Mouse (Mus musculus) 3134 (cell line): ENCODE measurements around the gene Usp48.

ENCODE experiments used
- DNase-seq: peaks from one replicate; pipeline ENCODE4 v3.0.0-alpha.2; 2011; ENCODE audit warnings: low spot score; ENCODE audit not compliant: insufficient read length; ENCODE audit errors: extremely low read depth

Usp48 gene

GRCm38 (mm10) chr4:137660364-137661077 lies 67.0 kb downstream of the Usp48 start:
- DNase-seq: peak; percentile 78

DNA sequence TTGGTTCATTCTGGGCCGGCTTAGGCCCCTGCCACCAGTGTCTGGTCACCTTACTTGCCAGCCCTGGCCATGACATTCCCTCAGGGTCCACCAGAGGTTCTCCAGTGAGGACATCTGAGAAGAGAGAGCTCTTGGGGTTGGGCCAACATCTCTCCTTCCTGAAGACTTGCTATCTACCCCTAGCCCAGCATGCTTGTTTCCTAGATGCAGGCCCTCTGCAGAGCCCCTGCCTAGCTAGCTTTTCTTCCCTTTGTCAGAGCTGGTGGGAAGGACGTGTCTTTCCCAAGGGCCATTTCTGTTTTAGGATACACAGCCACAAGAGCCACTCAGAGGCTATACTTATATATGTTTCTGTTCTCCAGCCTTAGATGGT lies 67.5 kb downstream of the Usp48 start:
- DNase-seq: no peak

DNA sequence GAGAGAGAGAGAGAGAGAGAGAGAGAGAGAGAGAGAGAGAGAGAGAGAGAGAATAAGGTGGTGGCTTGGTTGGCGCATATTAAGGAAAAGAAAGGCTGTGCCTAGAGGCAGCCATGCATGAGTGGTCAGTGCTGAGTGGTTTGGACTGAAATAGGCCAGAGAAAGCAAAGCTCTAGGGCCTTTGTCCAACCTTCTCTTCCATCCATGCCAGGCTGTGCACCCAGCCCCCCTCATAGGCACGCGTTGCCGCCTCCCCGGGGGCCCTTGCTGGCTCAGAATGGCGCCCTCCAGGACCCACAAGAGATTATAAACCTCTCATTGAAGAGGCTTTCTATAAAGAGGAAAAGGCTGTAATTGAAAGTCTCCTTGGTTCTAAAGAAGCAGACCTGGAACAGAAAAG lies 68.0 kb downstream of the Usp48 start:
- DNase-seq: no peak

- no peak for DNase-seq
Observed at GRCm38 (mm10) chr4:137663491-137663890, 69.9 kb downstream of the Usp48 start.

- DNase-seq: peak; percentile 68
Observed at GRCm38 (mm10) chr4:137664433-137664979, 71.0 kb downstream of the Usp48 start, which contains the start of gene Rap1gap. Rap1gap (plus strand) TSS chr4:137664726.

- no peak for DNase-seq
Observed at GRCm38 (mm10) chr4:137664980-137665675, 71.6 kb downstream of the Usp48 start.

- no peak for DNase-seq
Observed at GRCm38 (mm10) chr4:137665791-137666190, 72.2 kb downstream of the Usp48 start.

GRCm38 (mm10) chr4:137666283-137666957 lies 72.9 kb downstream of the Usp48 start:
- no peak for DNase-seq

GRCm38 (mm10) chr4:137666958-137667345 lies 73.4 kb downstream of the Usp48 start:
- DNase-seq: no peak

DNA sequence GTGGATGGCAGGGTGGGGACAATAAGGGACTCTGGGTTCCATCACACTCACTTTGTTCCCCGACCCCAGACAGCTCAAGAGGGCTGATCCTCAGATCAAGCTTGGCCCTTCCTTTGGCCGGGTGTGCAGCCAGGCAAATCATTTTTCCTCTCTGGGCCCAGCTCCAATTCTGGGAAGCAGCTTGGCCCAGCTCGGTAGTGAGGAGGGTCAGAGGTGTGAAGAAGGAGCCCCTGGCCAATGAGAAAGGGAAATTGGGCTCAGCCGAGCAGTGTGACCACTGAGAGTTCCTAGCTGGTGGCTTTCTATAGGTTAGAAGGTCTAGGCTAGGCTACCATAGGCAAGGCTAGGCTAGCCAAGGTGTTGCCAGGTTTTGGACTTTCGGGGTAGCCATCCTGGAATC lies 74.2 kb downstream of the Usp48 start:
- no peak for DNase-seq

DNA sequence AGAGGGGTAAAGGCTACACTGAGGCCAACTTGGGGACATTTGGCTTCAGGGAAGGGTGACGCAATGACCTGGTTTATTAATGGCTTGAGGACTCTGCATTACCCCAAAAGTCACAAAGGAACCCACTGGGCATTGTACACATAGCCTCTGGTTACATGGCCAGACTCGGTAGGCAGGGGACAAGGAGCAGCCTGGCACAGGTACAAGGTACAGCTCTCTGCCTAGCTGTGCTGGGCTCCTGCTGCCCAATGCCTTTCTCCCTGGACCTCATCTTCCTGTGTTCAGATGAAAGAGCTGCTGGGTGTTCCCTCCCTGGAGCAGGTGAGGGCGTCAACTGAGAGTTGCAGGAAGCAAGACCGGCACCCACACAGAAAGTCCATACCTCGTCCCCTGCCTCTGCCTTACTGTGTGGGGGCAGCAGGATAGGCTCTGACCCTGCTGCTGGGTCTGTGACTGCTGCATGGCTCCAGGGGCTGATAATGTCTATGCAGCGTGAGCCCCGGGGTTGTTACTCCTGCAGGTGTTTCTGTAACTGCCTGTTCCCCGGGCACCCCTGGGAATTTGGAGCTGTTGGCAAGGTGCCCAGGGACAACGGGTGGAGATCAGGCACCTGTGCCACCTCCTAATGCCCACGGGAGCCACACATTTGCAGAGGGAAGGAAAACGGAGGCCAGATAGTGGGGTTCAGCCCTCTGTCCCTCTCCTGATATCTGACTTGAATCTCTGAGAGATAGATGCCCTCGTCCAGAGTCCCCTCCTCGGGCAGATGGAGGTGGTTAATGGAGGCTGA lies 78.4 kb downstream of the Usp48 start:
- no peak for DNase-seq

DNA sequence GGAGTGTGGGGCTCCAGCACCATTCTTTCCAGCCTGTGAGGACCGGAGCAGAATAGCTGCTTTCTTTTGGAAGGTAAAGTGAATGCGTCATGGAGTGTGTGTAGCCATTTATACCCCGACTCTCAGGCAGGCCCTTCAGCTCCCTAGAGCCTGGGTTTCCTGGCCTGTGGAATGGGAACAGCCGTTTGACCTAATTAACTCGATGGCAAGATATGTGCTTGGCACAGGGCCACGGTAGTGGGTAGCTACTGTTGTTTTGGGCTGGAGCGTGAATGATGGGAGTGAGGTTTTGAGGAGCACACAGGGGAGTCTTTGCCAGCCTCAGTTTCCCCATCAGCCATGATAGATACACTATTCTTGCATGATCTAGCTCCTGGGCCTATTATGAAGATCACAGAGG lies 82.0 kb downstream of the Usp48 start:
- DNase-seq: no peak

GRCm38 (mm10) chr4:137676057-137676456 lies 82.5 kb downstream of the Usp48 start:
- no peak for DNase-seq

DNA sequence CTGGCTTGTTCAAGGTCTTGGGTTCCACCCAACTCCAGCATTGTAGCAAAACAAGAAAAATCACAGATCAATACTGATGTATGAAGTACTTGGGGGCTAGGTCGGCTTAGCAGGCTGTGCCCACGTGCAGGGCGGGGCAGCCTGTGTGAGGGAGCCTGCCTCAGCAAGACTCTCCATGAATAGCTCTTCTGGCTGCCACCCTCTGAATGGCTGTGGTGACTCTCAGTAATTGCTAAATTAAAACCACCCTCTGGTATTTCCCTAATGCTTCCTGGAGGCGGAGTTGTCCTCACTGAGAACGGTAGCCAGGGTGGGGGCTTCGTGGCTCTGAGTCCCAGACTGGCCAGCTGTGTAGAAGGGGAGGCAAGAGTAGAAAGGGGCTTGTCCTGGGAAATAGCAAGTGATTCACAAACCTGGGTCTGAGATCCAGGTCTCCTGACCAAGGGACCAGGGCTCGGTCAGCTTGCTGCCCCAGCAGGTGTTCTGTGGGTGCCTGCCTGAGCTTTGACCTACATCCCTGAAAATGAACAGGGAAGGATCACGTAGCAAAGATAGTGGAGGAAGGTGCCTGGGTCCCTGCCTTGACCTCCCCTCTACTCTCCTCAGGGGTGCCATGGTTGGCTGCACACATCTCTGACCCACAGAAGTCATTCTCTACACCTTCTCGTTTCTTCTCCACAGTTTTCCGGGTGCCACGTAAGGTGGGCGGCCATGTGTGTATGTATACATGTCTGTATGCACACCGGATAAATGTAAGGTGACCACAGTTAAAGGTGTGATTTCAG lies 83.3 kb downstream of the Usp48 start:
- DNase-seq: no peak

DNA sequence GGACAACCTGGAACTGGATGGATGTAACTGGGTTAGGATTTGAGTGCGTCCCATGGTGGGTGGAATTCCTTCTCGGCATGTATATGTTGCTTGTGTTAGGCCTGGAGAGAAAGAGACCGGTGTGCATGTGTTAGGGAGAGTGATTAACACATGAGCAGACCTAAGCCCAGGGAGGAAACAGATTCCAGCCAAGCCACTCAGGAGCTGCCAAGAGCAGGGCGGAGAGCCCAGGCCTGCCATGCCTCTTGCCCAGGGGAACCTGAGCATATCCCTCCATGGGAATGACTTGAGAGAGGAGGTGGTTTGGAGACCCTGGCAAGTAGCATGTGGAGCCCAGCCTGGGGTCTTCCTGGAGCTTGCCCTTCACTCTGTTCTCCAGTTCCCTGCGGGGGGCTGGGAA lies 84.4 kb downstream of the Usp48 start:
- no peak for DNase-seq

DNA sequence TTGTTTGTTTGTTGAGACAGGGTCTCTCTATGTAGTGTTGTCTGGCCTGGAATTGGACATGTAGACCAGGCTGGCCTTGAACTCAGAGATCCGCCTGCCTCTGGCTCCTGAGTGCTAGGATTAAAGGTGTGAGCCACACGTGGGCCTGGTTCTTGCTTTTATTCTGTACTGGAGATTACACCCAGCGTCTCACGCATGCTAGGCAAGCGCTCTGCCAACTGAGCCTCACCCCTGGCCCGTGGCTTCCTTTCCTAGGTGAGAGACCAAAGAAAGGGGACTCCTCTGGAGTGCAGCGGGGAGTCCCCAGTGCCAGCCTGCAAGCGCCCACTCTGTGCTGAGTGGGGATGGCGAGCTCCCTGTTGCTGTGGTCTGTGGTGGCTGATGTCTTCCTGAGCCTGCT lies 85.0 kb downstream of the Usp48 start:
- no peak for DNase-seq

GRCm38 (mm10) chr4:137679979-137680550 lies 86.5 kb downstream of the Usp48 start:
- no peak for DNase-seq

- no peak for DNase-seq
Observed at GRCm38 (mm10) chr4:137680721-137681120, 87.2 kb downstream of the Usp48 start.

DNA sequence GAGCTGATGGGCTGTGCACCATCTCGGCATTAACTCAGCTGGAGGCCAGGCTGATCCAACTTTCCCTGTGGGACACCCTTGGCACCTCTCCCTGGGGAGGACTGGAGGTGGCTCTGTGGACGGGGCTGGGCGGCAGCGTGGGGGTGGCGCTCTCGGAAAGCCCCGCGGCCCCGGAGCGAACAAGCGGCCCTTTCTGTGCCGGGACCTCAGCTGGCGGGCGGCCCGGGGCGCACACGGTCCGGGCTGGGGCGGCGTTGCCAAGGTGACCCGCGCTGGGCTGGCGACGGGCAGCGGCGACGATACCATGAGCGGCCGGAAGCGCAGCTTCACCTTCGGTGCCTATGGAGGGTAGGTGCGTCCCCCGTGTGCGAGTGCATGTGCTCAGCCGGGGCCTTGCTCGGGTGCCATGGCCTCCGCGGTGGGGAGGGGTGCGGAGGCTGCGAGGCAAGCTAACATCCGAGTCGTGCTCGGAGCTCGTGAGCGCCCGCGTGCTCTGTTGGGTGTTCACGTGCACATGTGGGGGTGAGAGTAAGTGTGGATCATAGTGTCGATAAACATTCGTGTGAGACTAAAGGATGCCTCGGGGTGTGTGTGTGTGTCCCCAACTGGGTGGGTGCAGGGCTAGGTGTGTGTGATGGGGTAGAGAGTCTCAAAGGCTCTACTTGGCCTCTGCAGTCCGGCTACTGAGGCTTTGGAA lies 88.0 kb downstream of the Usp48 start:
- DNase-seq: no peak
